Mouse (Mus musculus) midbrain, embryonic 16.5 days (tissue): ENCODE data around the gene Ror1. TPM values are rescaled to one million over a fixed set of nuclear protein-coding genes. Genes with fewer than 3 reads are reported as not detected.

Source experiments
- ATAC-seq: fragments of 200-750 bp; cut with Nextera tagmentation; 2 replicates; pipeline ENCODE4 v1.8.0; 2017; ENCODE audit warnings: moderate TSS enrichment
- H3K27ac ChIP-seq: fragments of 300-500 bp; sonication (generic); 2 replicates; pipeline ENCODE4 v1.5.1; 2014; ENCODE audit warnings: mild to moderate bottlenecking, low read length, mixed read lengths
- H3K27me3 ChIP-seq: fragments of 300-500 bp; sonication (generic); 2 replicates; pipeline ENCODE4 v1.6.1; 2014; ENCODE audit warnings: low read depth, low read length, mixed read lengths; ENCODE audit not compliant: control insufficient read depth, insufficient read depth
- H3K36me3 ChIP-seq: fragments of 300-500 bp; sonication (generic); 2 replicates; pipeline ENCODE4 v1.6.1; 2014; ENCODE audit warnings: mild to moderate bottlenecking, low read length, moderate library complexity, mixed read lengths; ENCODE audit not compliant: control insufficient read depth, insufficient read depth
- H3K4me1 ChIP-seq: fragments of 300-500 bp; sonication (generic); 2 replicates; pipeline ENCODE4 v1.6.1; 2014; ENCODE audit warnings: mild to moderate bottlenecking, low read length, mixed read lengths; ENCODE audit not compliant: control insufficient read depth, insufficient read depth
- H3K4me2 ChIP-seq: fragments of 300-500 bp; sonication (generic); 2 replicates; pipeline ENCODE4 v1.6.1; 2014; ENCODE audit warnings: mild to moderate bottlenecking, low read length, mixed read lengths
- H3K4me3 ChIP-seq: fragments of 300-500 bp; sonication (generic); 2 replicates; pipeline ENCODE4 v1.5.1; 2014; ENCODE audit warnings: low read depth, mild to moderate bottlenecking, low read length, moderate library complexity, mixed read lengths
- H3K9ac ChIP-seq: fragments of 300-500 bp; sonication (generic); 2 replicates; pipeline ENCODE4 v1.6.1; 2014; ENCODE audit warnings: low read depth, low read length, mixed read lengths
- H3K9me3 ChIP-seq: fragments of 300-500 bp; sonication (generic); replicated peaks from 2 replicates; pipeline ENCODE4 v1.6.1; 2014; ENCODE audit warnings: mild to moderate bottlenecking, low read length, mixed read lengths; ENCODE audit not compliant: control insufficient read depth, poor library complexity, severe bottlenecking
- WGBS: fragments of 180-500 bp; shearing (Covaris S2); extraction: QIAGEN DNeasy Blood & Tissue Kit; methylation state at CpG from one replicate; pipeline ENCODE4 v1.1.7; 2014; 5-methylcytosine and 5-hydroxymethylcytosine counted together
- polyA plus RNA-seq: library from polyadenylated mRNA; unstranded; fragments of >200 nt; fragmentation: Nextera tagmentation; extraction: Ambion mirVana; gene quantifications from 2 replicates; pipeline ENCODE4 v1.2.1, GENCODE M21; 2015

The Ror1 gene
- polyA plus RNA-seq, 1 experiment from 2014 or later, result 0.84 TPM

- Histone ChIP-seq H3K9me3 (no peaks in the 10 kb centered on the region), H3K27ac (no peak overlapping the region), H3K4me3 (no peak overlapping the region), H3K36me3 (no peaks in the 10 kb centered on the region), H3K4me2 (no peak overlapping the region), H3K4me1 (no peaks in the 10 kb centered on the region), H3K27me3 (no peaks in the 10 kb centered on the region), H3K9ac (no peak overlapping the region)
- WGBS, result 90% methylated on average over 5 of the region's 5 CpGs
- ATAC-seq, result no peak
These were observed 279.7 kb downstream of the Ror1 start for GRCm38 (mm10) chr4:100375286-100375685.

GRCm38 (mm10) chr4:100376163-100376562, 280.6 kb downstream of the Ror1 start:
- H3K9ac ChIP-seq, result no peak overlapping the region
- 76% methylated on average over 6 of the region's 6 CpGs for WGBS
- H3K4me2 ChIP-seq, result no peak overlapping the region
- H3K4me1 ChIP-seq, result no peaks in the 10 kb centered on the region
- no peak overlapping the region for H3K27ac ChIP-seq
- H3K9me3 ChIP-seq, result no peaks in the 10 kb centered on the region
- H3K36me3 ChIP-seq, result no peaks in the 10 kb centered on the region
- no peak overlapping the region for H3K4me3 ChIP-seq
- no peaks in the 10 kb centered on the region for H3K27me3 ChIP-seq
- no peak for ATAC-seq

- no peaks in the 10 kb centered on the region for H3K27me3 ChIP-seq
- no peak overlapping the region for H3K27ac ChIP-seq
- 87% methylated on average over 3 of the region's 3 CpGs for WGBS
- H3K4me2 ChIP-seq, result no peak overlapping the region
- no peaks in the 10 kb centered on the region for H3K9me3 ChIP-seq
- H3K9ac ChIP-seq, result no peak overlapping the region
- no peaks in the 10 kb centered on the region for H3K4me1 ChIP-seq
- H3K4me3 ChIP-seq, result no peak overlapping the region
- H3K36me3 ChIP-seq, result no peaks in the 10 kb centered on the region
- ATAC-seq, result no peak
These were observed 281.6 kb downstream of the Ror1 start for GRCm38 (mm10) chr4:100377231-100377630.

- ATAC-seq, result no peak
- Histone ChIP-seq H3K4me1 (no peaks in the 10 kb centered on the region), H3K4me2 (no peak overlapping the region), H3K9ac (no peak overlapping the region), H3K27ac (no peak overlapping the region), H3K27me3 (no peaks in the 10 kb centered on the region), H3K4me3 (no peak overlapping the region), H3K36me3 (no peaks in the 10 kb centered on the region), H3K9me3 (no peaks in the 10 kb centered on the region)
- WGBS, result 77% methylated on average over 4 of the region's 4 CpGs
These were observed 282.4 kb downstream of the Ror1 start for GRCm38 (mm10) chr4:100377996-100378395.

GRCm38 (mm10) chr4:100381760-100382159, 286.2 kb downstream of the Ror1 start:
- Histone ChIP-seq H3K27ac (no peak overlapping the region), H3K4me3 (no peak overlapping the region), H3K27me3 (no peaks in the 10 kb centered on the region), H3K9ac (no peak overlapping the region), H3K9me3 (no peaks in the 10 kb centered on the region), H3K4me1 (no peaks in the 10 kb centered on the region), H3K4me2 (no peak overlapping the region), H3K36me3 (no peaks in the 10 kb centered on the region)
- 93% methylated on average over 4 of the region's 4 CpGs for WGBS
- no peak for ATAC-seq

- Histone ChIP-seq H3K9me3 (no peaks in the 10 kb centered on the region), H3K4me2 (no peak overlapping the region), H3K27me3 (no peaks in the 10 kb centered on the region), H3K4me1 (no peaks in the 10 kb centered on the region), H3K4me3 (no peak overlapping the region), H3K9ac (no peak overlapping the region), H3K36me3 (no peaks in the 10 kb centered on the region), H3K27ac (no peak overlapping the region)
- ATAC-seq, result no peak
- 67% methylated on average over 5 of the region's 5 CpGs for WGBS
These were observed 290.8 kb downstream of the Ror1 start for GRCm38 (mm10) chr4:100386272-100386988.

- Histone ChIP-seq H3K27ac (no peak overlapping the region), H3K9me3 (no peaks in the 10 kb centered on the region), H3K36me3 (no peaks in the 10 kb centered on the region), H3K9ac (no peak overlapping the region), H3K4me3 (no peak overlapping the region), H3K4me1 (no peaks in the 10 kb centered on the region), H3K27me3 (no peaks in the 10 kb centered on the region), H3K4me2 (no peak overlapping the region)
- ATAC-seq, result no peak
- 95% methylated on average over 6 of the region's 6 CpGs for WGBS
These were observed 294.8 kb downstream of the Ror1 start for GRCm38 (mm10) chr4:100390436-100390835.

GRCm38 (mm10) chr4:100391021-100391420, 295.4 kb downstream of the Ror1 start:
- no peak for ATAC-seq
- H3K9ac ChIP-seq, result no peak overlapping the region
- no peaks in the 10 kb centered on the region for H3K9me3 ChIP-seq
- no peak overlapping the region for H3K4me2 ChIP-seq
- H3K36me3 ChIP-seq, result no peaks in the 10 kb centered on the region
- H3K4me3 ChIP-seq, result no peak overlapping the region
- H3K4me1 ChIP-seq, result no peaks in the 10 kb centered on the region
- no peaks in the 10 kb centered on the region for H3K27me3 ChIP-seq
- no peak overlapping the region for H3K27ac ChIP-seq
- WGBS, result 86% methylated on average over 6 of the region's 6 CpGs

- WGBS, result 86% methylated on average over 12 of the region's 12 CpGs
- no peak overlapping the region for H3K4me3 ChIP-seq
- H3K36me3 ChIP-seq, result no peaks in the 10 kb centered on the region
- H3K27ac ChIP-seq, result no peak overlapping the region
- no peaks in the 10 kb centered on the region for H3K27me3 ChIP-seq
- no peak overlapping the region for H3K9ac ChIP-seq
- H3K4me2 ChIP-seq, result no peak overlapping the region
- no peaks in the 10 kb centered on the region for H3K4me1 ChIP-seq
- no peaks in the 10 kb centered on the region for H3K9me3 ChIP-seq
- ATAC-seq, result no peak
These were observed 297.9 kb downstream of the Ror1 start for GRCm38 (mm10) chr4:100393374-100394061.
